11 mouse cellular contexts compared by ENCODE assay signal in genomic region chr19:6392743-6393393, GRCm38 (mm10). TPM values are rescaled to one million over a fixed set of nuclear protein-coding genes. Genes with fewer than 3 reads are reported as not detected.
DNase-seq lines count a peak whose midpoint lies in the region; ATAC-seq and TF ChIP-seq lines count a peak whose summit lies in the region.
"Had no signal": no experiment of that assay in that cellular context is flagged by ENCODE, and none has a peak within 500 bp of the region (broad histone marks: within the 10 kb centered on the region; RNA-seq: fewer than 3 reads in every experiment).

No protein-coding gene starts in this region.

- TF ChIP-seq CTCF in liver, adult 2 months (IDR thresholded peaks at IDR 0.05; ENCODE audit: low read depth, low read length) = peak; percentile 25; the same call in 1 of the 2 replicates

- TF ChIP-seq POLR2A in liver, adult 2 months (IDR thresholded peaks at IDR 0.05; ENCODE audit: extremely low read depth, insufficient read depth, low read length) = no peak

- H3K9ac ChIP-seq in liver, adult 2 months (ENCODE audit: low read depth, low read length) = no peak overlapping the region
- H3K9ac ChIP-seq in liver, embryonic 12.5 days = no peak overlapping the region
- H3K9ac ChIP-seq: heart, embryonic 13.5 days; hindbrain, embryonic 15.5 days had no signal

- no peak for ATAC-seq in CD4-positive, CD25-positive, alpha-beta regulatory T cell, adult 4 months
- ATAC-seq in liver, embryonic 12.5 days = no peak
- peak; percentile 46 for ATAC-seq in common myeloid progenitor, adult 5-6 weeks (replicated peaks; ENCODE audit: low read depth, poor library complexity, severe bottlenecking)

- 96% methylated on average over 14 of the region's 14 CpGs for WGBS in liver, adult 2 months
- WGBS in liver, embryonic 12.5 days (ENCODE audit: insufficient replicate concordance) = 57% methylated on average over 14 of the region's 14 CpGs

- H3K36me3 ChIP-seq in liver, adult 2 months (ENCODE audit: control insufficient read depth, insufficient read depth, low read length) = no peaks in the 10 kb centered on the region
- no peaks in the 10 kb centered on the region for H3K36me3 ChIP-seq in liver, embryonic 12.5 days
- H3K36me3 ChIP-seq: hindbrain, embryonic 15.5 days had no signal

- H3K79me2 ChIP-seq in liver, adult 2 months (ENCODE audit: control insufficient read depth, insufficient read depth, low read length) = no peaks in the 10 kb centered on the region

- no peaks in the 10 kb centered on the region for H3K9me3 ChIP-seq in liver, embryonic 12.5 days (replicated peaks)
- H3K9me3 ChIP-seq: heart, embryonic 13.5 days; hindbrain, embryonic 15.5 days had no signal

- no peak overlapping the region for H3K4me2 ChIP-seq in liver, embryonic 12.5 days
- H3K4me2 ChIP-seq: heart, embryonic 13.5 days; hindbrain, embryonic 15.5 days had no signal

- no peak overlapping the region for H3K4me3 ChIP-seq in liver, adult 2 months (ENCODE audit: insufficient read depth, low read depth, low read length)
- no peak overlapping the region for H3K4me3 ChIP-seq in liver, embryonic 12.5 days
- H3K4me3 ChIP-seq: heart, embryonic 13.5 days; hindbrain, embryonic 15.5 days had no signal

- peak; percentile 60 for DNase-seq in CD4-positive, CD25-positive, alpha-beta regulatory T cell, adult 2 months (ENCODE audit: low read depth, low spot score)
- no peak for DNase-seq in liver, adult 2 months (ENCODE audit: extremely low read depth, low read depth, low spot score)
- peak; percentile 39 for DNase-seq in CD4-positive helper T cell, adult 2 months (ENCODE audit: low read depth, low spot score)
- DNase-seq in urinary bladder, adult 18-20 months (ENCODE audit: low spot score in 2 of 2) = no peak
- no peak for DNase-seq in cerebellum, adult 11-12 months
- DNase-seq: kidney, postnatal 36 days had no signal

- H3K27me3 ChIP-seq in liver, adult 2 months (ENCODE audit: control insufficient read depth, insufficient read depth, low read length) = no peaks in the 10 kb centered on the region
- peaks cover 28% of the 10 kb centered on the region for H3K27me3 ChIP-seq in liver, embryonic 12.5 days (replicated peaks)
- H3K27me3 ChIP-seq: heart, embryonic 13.5 days; hindbrain, embryonic 15.5 days had no signal

- H3K27ac ChIP-seq in liver, adult 2 months (replicated peaks; ENCODE audit: insufficient read depth, low read depth, low read length) = no peak overlapping the region
- no peak overlapping the region for H3K27ac ChIP-seq in liver, embryonic 12.5 days
- H3K27ac ChIP-seq: heart, embryonic 13.5 days; hindbrain, embryonic 15.5 days had no signal

- H3K4me1 ChIP-seq in liver, adult 2 months (ENCODE audit: control insufficient read depth, insufficient read depth, low read length) = no peaks in the 10 kb centered on the region
- H3K4me1 ChIP-seq in liver, embryonic 12.5 days = peaks cover 19% of the 10 kb centered on the region

RNA-seq across cellular contexts. Expression of gene Rasgrp2, which starts 6.3 kb away (rescaled TPM):
- polyA plus RNA-seq in CD4-positive, CD25-positive, alpha-beta regulatory T cell, adult 4 months (2017; shearing (Covaris generic)) = 100 to 1,000 TPM in 1 of 2 experiments, 10 to 100 TPM in 1; 80.3 to 117 TPM
- total RNA-seq in liver, adult 2 months (2014; rRNA removed) = 19.9 and 23.4 TPM in 2 replicates
- 36.5 and 39.5 TPM in 2 replicates for polyA plus RNA-seq in liver, adult 2 months (2012; rRNA removed)
- 97.8 and 106 TPM in 2 replicates for polyA plus RNA-seq in liver, embryonic 12.5 days (2016; fragmentation: Nextera tagmentation; extraction: Ambion mirVana)
- 116 and 137 TPM in 2 replicates for total RNA-seq in common myeloid progenitor, adult 5-6 weeks (2017)

RNA-seq across cellular contexts. Expression of gene Pygm, which starts 8.7 kb away (rescaled TPM):
- polyA plus RNA-seq in CD4-positive, CD25-positive, alpha-beta regulatory T cell, adult 4 months (2017; shearing (Covaris generic)) = 10 to 100 TPM in 1 of 2 experiments, 1 to 10 TPM in 1; 2.0 to 14.2 TPM
- 0.94 and 1.6 TPM in 2 replicates for total RNA-seq in liver, adult 2 months (2014; rRNA removed)
- 1.1 and 2.3 TPM in 2 replicates for polyA plus RNA-seq in liver, adult 2 months (2012; rRNA removed)
- 2.6 and 2.7 TPM in 2 replicates for polyA plus RNA-seq in liver, embryonic 12.5 days (2016; fragmentation: Nextera tagmentation; extraction: Ambion mirVana)
- 0.10 and 0.87 TPM in 2 replicates for total RNA-seq in common myeloid progenitor, adult 5-6 weeks (2017)

RNA-seq across cellular contexts. Expression of gene Nrxn2, which starts 25.7 kb away (rescaled TPM):
- polyA plus RNA-seq in CD4-positive, CD25-positive, alpha-beta regulatory T cell, adult 4 months (2017; shearing (Covaris generic)) = not detected
- total RNA-seq in liver, adult 2 months (2014; rRNA removed) = 0.28 and 1.1 TPM in 2 replicates
- 1.2 and 2.4 TPM in 2 replicates for polyA plus RNA-seq in liver, adult 2 months (2012; rRNA removed)
- polyA plus RNA-seq in liver, embryonic 12.5 days (2016; fragmentation: Nextera tagmentation; extraction: Ambion mirVana) = 0.83 and 0.85 TPM in 2 replicates
- total RNA-seq in common myeloid progenitor, adult 5-6 weeks (2017) = not detected in 2 replicates

RNA-seq across cellular contexts. Expression of gene Sf1, which starts 29.4 kb away (rescaled TPM):
- polyA plus RNA-seq in CD4-positive, CD25-positive, alpha-beta regulatory T cell, adult 4 months (2017; shearing (Covaris generic)) = 10 to 100 TPM; 55.3 to 56.7 TPM
- total RNA-seq in liver, adult 2 months (2014; rRNA removed) = 28.5 and 34.8 TPM in 2 replicates
- 45.7 and 62.8 TPM in 2 replicates for polyA plus RNA-seq in liver, adult 2 months (2012; rRNA removed)
- 115 and 119 TPM in 2 replicates for polyA plus RNA-seq in liver, embryonic 12.5 days (2016; fragmentation: Nextera tagmentation; extraction: Ambion mirVana)
- total RNA-seq in common myeloid progenitor, adult 5-6 weeks (2017) = 221 and 258 TPM in 2 replicates

RNA-seq across cellular contexts. Expression of gene Map4k2, which starts 51.9 kb away (rescaled TPM):
- 100 to 1,000 TPM in 1 of 2 experiments, 10 to 100 TPM in 1; 77.5 to 135 TPM for polyA plus RNA-seq in CD4-positive, CD25-positive, alpha-beta regulatory T cell, adult 4 months (2017; shearing (Covaris generic))
- 12.8 and 17.1 TPM in 2 replicates for total RNA-seq in liver, adult 2 months (2014; rRNA removed)
- polyA plus RNA-seq in liver, adult 2 months (2012; rRNA removed) = 33.0 and 39.1 TPM in 2 replicates
- 9.2 and 9.3 TPM in 2 replicates for polyA plus RNA-seq in liver, embryonic 12.5 days (2016; fragmentation: Nextera tagmentation; extraction: Ambion mirVana)
- total RNA-seq in common myeloid progenitor, adult 5-6 weeks (2017) = 18.7 and 46.1 TPM in 2 replicates

Comparison
In these comparisons a context has a peak if more than half of its experiments do, and no peak if none do; other contexts are left out.
1. DNase-seq: peak in CD4-positive, CD25-positive, alpha-beta regulatory T cell, adult 2 months (single experiment) and CD4-positive helper T cell, adult 2 months (single experiment); none in liver, adult 2 months (single experiment), urinary bladder, adult 18-20 months (0 of 2) and cerebellum, adult 11-12 months (single experiment).